Mouse (Mus musculus): ENCODE measurements around the gene Ccndbp1. TPM values are rescaled to one million over a fixed set of nuclear protein-coding genes. Genes with fewer than 3 reads are reported as not detected.
"Not testable (repeated sequence)": the region's sequence is repeated elsewhere in the genome, so short reads cannot be mapped to it uniquely, and the experiment has no call there.

Gene Ccndbp1
- total and polyA plus RNA-seq, 3 experiments: 23.4 to 38.8 (median 33.4) TPM

GRCm38 (mm10) chr2:121022918-121023317 lies 14.7 kb downstream of the Ccndbp1 start:
- no peak for TF ChIP-seq USF2 (conservative IDR thresholded peaks at IDR 0.05; ENCODE audit: low read depth, low read length)
- TF ChIP-seq MYC (IDR thresholded peaks at IDR 0.05; ENCODE audit: low read depth, low read length): no peak
- TF ChIP-seq MAX (IDR thresholded peaks at IDR 0.05; ENCODE audit: low read length): no peak
- TF ChIP-seq CTCF (conservative IDR thresholded peaks at IDR 0.05 in 1 of 2, IDR thresholded peaks at IDR 0.05 in 1 of 2; ENCODE audit: low read depth in 2 of 2, low read length in 2 of 2): no peak
- no peak for TF ChIP-seq CHD2 (IDR thresholded peaks at IDR 0.05; ENCODE audit: low read length)
- no peak for TF ChIP-seq UBTF (IDR thresholded peaks at IDR 0.05; ENCODE audit: low read depth, low read length)
- H3K4me1 ChIP-seq (ENCODE audit: control insufficient read depth in 1 of 2, insufficient read depth in 2 of 2): no peaks in the 10 kb centered on the region
- no peak overlapping the region for H3K9ac ChIP-seq (ENCODE audit: insufficient read depth, low read depth)
- dilution Hi-C loops (cut with MboI; ENCODE audit: extremely low pct_ligation_motif_present, extremely low pct_unique_long_range_greater_than_20kb, low sequenced_read_pairs) (no loop called here), in situ Hi-C loops (cut with MboI; ENCODE audit: low pct_ligation_motif_present, low pct_unique_long_range_greater_than_20kb, low sequenced_read_pairs) (no loop called here)
- no peak for DNase-seq (ENCODE audit: extremely low read depth)
- H3K9me3 ChIP-seq (replicated peaks; ENCODE audit: low read length): peaks cover 1% of the 10 kb centered on the region
- H3K27me3 ChIP-seq (replicated peaks): peaks cover 27% of the 10 kb centered on the region
- peaks cover under 1 to 3% of the 10 kb centered on the region in 2 experiments for H3K36me3 ChIP-seq (replicated peaks in 1 of 2; ENCODE audit: control insufficient read depth in 1 of 2, insufficient read depth in 1 of 2, low read length in 1 of 2)
- no peak overlapping the region for H3K27ac ChIP-seq (ENCODE audit: insufficient read depth, low read depth)
- H3K4me2 ChIP-seq (ENCODE audit: insufficient read depth, low read depth, poor library complexity, severe bottlenecking): no peak overlapping the region
- H3K79me2 ChIP-seq (replicated peaks; ENCODE audit: control insufficient read depth, extremely low read depth, insufficient read depth, poor library complexity, severe bottlenecking): no peaks in the 10 kb centered on the region
- no peak overlapping the region for H3K4me3 ChIP-seq (replicated peaks in 1 of 3; ENCODE audit: low read depth in 2 of 3, low read length in 2 of 3, poor library complexity in 1 of 3)

- no peak within 1 kb of the TSS for H3K27ac ChIP-seq (ENCODE audit: insufficient read depth, low read depth)
- DNase-seq (ENCODE audit: extremely low read depth): no peak
- H3K79me2 ChIP-seq (replicated peaks; ENCODE audit: control insufficient read depth, extremely low read depth, insufficient read depth, poor library complexity, severe bottlenecking): no peaks in the 10 kb centered on the region
- H3K4me1 ChIP-seq (ENCODE audit: control insufficient read depth in 1 of 2, insufficient read depth in 2 of 2): no peaks in the 10 kb centered on the region; a peak in 1 of 4 replicates
- no peak within 1 kb of the TSS for H3K4me2 ChIP-seq (ENCODE audit: insufficient read depth, low read depth, poor library complexity, severe bottlenecking)
- H3K36me3 ChIP-seq (replicated peaks in 1 of 2; ENCODE audit: control insufficient read depth in 1 of 2, insufficient read depth in 1 of 2, low read length in 1 of 2): no peaks in the 10 kb centered on the region
- TF ChIP-seq MYC (IDR thresholded peaks at IDR 0.05; ENCODE audit: low read depth, low read length): no peak
- no peak for TF ChIP-seq MXI1 (IDR thresholded peaks at IDR 0.05; ENCODE audit: low read depth, low read length)
- no peak for TF ChIP-seq EP300 (IDR thresholded peaks at IDR 0.05; ENCODE audit: low read length)
- TF ChIP-seq PAX5 (IDR thresholded peaks at IDR 0.05; ENCODE audit: low read length): no peak
- TF ChIP-seq MAX (IDR thresholded peaks at IDR 0.05; ENCODE audit: low read length): no peak
- TF ChIP-seq ZNF384 (IDR thresholded peaks at IDR 0.05; ENCODE audit: low read depth, low read length): no peak
- dilution Hi-C loops (cut with MboI; ENCODE audit: extremely low pct_ligation_motif_present, extremely low pct_unique_long_range_greater_than_20kb, low sequenced_read_pairs) (no loop called here), in situ Hi-C loops (cut with MboI; ENCODE audit: low pct_ligation_motif_present, low pct_unique_long_range_greater_than_20kb, low sequenced_read_pairs) (no loop called here)
- no peaks in the 10 kb centered on the region for H3K9me3 ChIP-seq (replicated peaks; ENCODE audit: low read length)
- no peak within 1 kb of the TSS for H3K9ac ChIP-seq (ENCODE audit: insufficient read depth, low read depth)
- H3K27me3 ChIP-seq (replicated peaks): no peaks in the 10 kb centered on the region
- H3K4me3 ChIP-seq (replicated peaks in 1 of 3; ENCODE audit: low read depth in 2 of 3, low read length in 2 of 3, poor library complexity in 1 of 3): no peak within 1 kb of the TSS
These were observed 28.6 kb downstream of the Ccndbp1 start, which contains the start of gene Epb42 for GRCm38 (mm10) chr2:121036733-121037341. Gene Epb42 (minus strand): TSS chr2:121037072.

GRCm38 (mm10) chr2:121038851-121039250 lies 30.6 kb downstream of the Ccndbp1 start:
- H3K9ac ChIP-seq (ENCODE audit: insufficient read depth, low read depth); H3K79me2 ChIP-seq (replicated peaks; ENCODE audit: control insufficient read depth, extremely low read depth, insufficient read depth, poor library complexity, severe bottlenecking); DNase-seq (ENCODE audit: extremely low read depth); in situ Hi-C loops (cut with MboI; ENCODE audit: low pct_ligation_motif_present, low pct_unique_long_range_greater_than_20kb, low sequenced_read_pairs); H3K4me1 ChIP-seq (ENCODE audit: control insufficient read depth in 1 of 2, insufficient read depth in 2 of 2); H3K27ac ChIP-seq (ENCODE audit: insufficient read depth, low read depth); H3K4me2 ChIP-seq (ENCODE audit: insufficient read depth, low read depth, poor library complexity, severe bottlenecking); dilution Hi-C loops (cut with MboI; ENCODE audit: extremely low pct_ligation_motif_present, extremely low pct_unique_long_range_greater_than_20kb, low sequenced_read_pairs); H3K36me3 ChIP-seq (replicated peaks in 1 of 2; ENCODE audit: control insufficient read depth in 1 of 2, insufficient read depth in 1 of 2, low read length in 1 of 2); H3K27me3 ChIP-seq (replicated peaks); H3K9me3 ChIP-seq (replicated peaks; ENCODE audit: low read length); H3K4me3 ChIP-seq (replicated peaks in 1 of 3; ENCODE audit: low read depth in 2 of 3, low read length in 2 of 3, poor library complexity in 1 of 3): not testable (repeated sequence)

Data from CH12.LX (cell line).